Mouse (Mus musculus) stomach, embryonic 16.5 days (tissue): Measurements from ENCODE around the gene Abcb10. TPM values are rescaled to one million over a fixed set of nuclear protein-coding genes. Genes with fewer than 3 reads are reported as not detected.

ENCODE experiments used
- ATAC-seq: fragments of 200-750 bp; cut with Nextera tagmentation; 2 replicates; pipeline ENCODE4 v1.8.0; 2017; ENCODE audit warnings: moderate number of reproducible peaks, moderate TSS enrichment; ENCODE audit not compliant: insufficient read depth, low FRiP score
- H3K27ac ChIP-seq: fragments of 300-500 bp; sonication (generic); 2 replicates; pipeline ENCODE4 v1.5.1; 2014; ENCODE audit warnings: low read length
- H3K27me3 ChIP-seq: fragments of 300-500 bp; sonication (generic); 2 replicates; pipeline ENCODE4 v1.6.1; 2014; ENCODE audit warnings: low read length, control low read depth, mixed read lengths; ENCODE audit not compliant: control insufficient read depth, insufficient read depth
- H3K36me3 ChIP-seq: fragments of 300-500 bp; sonication (generic); 2 replicates; pipeline ENCODE4 v1.6.1; 2014; ENCODE audit warnings: low read length; ENCODE audit not compliant: control insufficient read depth, insufficient read depth
- H3K4me1 ChIP-seq: fragments of 300-500 bp; sonication (generic); 2 replicates; pipeline ENCODE4 v1.6.1; 2014; ENCODE audit warnings: low read length, control low read depth, mixed read lengths; ENCODE audit not compliant: control insufficient read depth, insufficient read depth
- H3K4me2 ChIP-seq: fragments of 300-500 bp; sonication (generic); 2 replicates; pipeline ENCODE4 v1.6.1; 2014; ENCODE audit warnings: low read depth, low read length, mixed read lengths
- H3K4me3 ChIP-seq: fragments of 300-500 bp; sonication (generic); replicated peaks from 2 replicates; pipeline ENCODE4 v1.5.1; 2014; ENCODE audit warnings: mild to moderate bottlenecking, low read length
- H3K9ac ChIP-seq: fragments of 300-500 bp; sonication (generic); 2 replicates; pipeline ENCODE4 v1.6.1; 2014; ENCODE audit warnings: low read length
- H3K9me3 ChIP-seq: fragments of 300-500 bp; sonication (generic); replicated peaks from 2 replicates; pipeline ENCODE4 v1.6.1; 2016; ENCODE audit warnings: low read length, control low read depth; ENCODE audit not compliant: control insufficient read depth
- WGBS: fragments of 180-500 bp; shearing (Covaris S2); extraction: QIAGEN DNeasy Blood & Tissue Kit; methylation state at CpG from one replicate; pipeline ENCODE4 v1.1.7; 2014; 5-methylcytosine and 5-hydroxymethylcytosine counted together
- polyA plus RNA-seq: library from polyadenylated mRNA; unstranded; fragments of >200 nt; fragmentation: Nextera tagmentation; extraction: Ambion mirVana; gene quantifications from 2 replicates; pipeline ENCODE4 v1.2.1, GENCODE M21; 2015

The Abcb10 gene
- polyA plus RNA-seq, 1 experiment from 2014 or later, result 25.0 TPM

DNA sequence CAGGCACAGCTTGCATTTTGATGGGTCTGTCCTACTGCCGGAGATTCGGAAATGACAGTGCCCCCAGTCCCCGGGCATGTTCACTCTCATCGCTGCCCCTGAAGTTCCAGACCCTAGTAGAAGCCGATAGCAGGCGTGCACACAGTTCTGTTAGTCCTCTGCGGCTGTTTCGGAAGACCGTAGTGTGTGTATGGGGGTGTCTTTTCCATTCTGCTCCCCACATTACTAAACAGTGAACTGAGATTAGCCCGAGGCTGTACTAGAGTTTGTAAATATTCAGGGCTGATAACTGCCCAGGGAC is 33.3 kb downstream of the Abcb10 start:
- Histone ChIP-seq H3K4me1 (peaks cover 6% of the 10 kb centered on the region), H3K36me3 (no peaks in the 10 kb centered on the region)
- ATAC-seq, result peak; percentile 44

DNA sequence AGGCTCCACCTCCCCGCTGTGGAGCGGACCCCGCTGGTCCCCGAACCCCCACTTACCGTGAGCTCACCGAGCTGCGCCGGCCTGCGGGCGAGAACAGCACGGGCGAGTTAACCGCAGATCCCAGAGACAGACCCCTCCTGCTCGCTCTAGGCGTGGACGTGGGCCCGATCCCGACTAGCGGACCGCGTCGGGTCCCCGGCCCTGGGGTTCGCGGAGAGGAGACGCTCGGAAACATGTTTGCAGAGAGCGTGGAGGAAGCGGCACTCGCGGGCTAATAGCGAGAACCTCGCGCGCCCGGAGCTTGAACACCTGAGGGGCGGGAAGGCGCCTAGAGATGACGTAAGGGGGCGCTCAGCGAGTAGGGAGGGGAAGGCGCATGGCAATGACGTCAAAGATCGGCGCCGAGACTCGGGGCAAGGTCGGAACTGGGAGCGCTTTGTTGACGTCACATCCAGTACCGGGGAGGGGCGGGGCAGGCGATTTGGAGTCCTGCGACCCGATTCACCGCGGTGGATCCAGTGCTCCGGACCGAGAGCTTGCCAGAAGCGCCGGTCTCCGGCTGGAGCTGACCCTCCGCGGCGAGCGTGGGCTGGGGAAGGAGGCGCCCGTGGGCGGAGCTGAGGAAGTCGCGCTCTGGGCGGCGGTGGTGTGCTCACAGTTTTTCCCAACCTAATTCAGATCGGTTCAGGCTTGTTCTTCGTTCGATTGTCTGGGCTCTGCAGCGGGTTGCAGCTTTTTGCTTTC is 33.8 kb downstream of the Abcb10 start, which contains the start of gene Nup133:
Nup133 (minus strand) TSS at position 324 of the 744 bp plus-strand sequence.
- peak within 1 kb of the TSS; percentile 94 for H3K27ac ChIP-seq
- peak within 1 kb of the TSS; percentile 87 for H3K4me2 ChIP-seq
- no peaks in the 10 kb centered on the region for H3K9me3 ChIP-seq
- peaks cover 6% of the 10 kb centered on the region for H3K4me1 ChIP-seq
- no peaks in the 10 kb centered on the region; the same call in 1 of the 2 replicates for H3K36me3 ChIP-seq
- no peaks in the 10 kb centered on the region for H3K27me3 ChIP-seq
- peak within 1 kb of the TSS; percentile 93 for H3K9ac ChIP-seq
- under 1% methylated on average over 77 of the region's 77 CpGs for WGBS
- peak; percentile 90 for ATAC-seq
- peak within 1 kb of the TSS; percentile 100 for H3K4me3 ChIP-seq

More for the DNA sequence above, 33.3 kb downstream of the Abcb10 start:
- Histone ChIP-seq H3K27me3 (no peaks in the 10 kb centered on the region), H3K4me3 (peak overlapping the region; percentile 100), H3K27ac (peak overlapping the region; percentile 94), H3K4me2 (peak overlapping the region; percentile 87), H3K9ac (peak overlapping the region; percentile 93), H3K9me3 (no peaks in the 10 kb centered on the region)
- under 1% methylated on average over 10 of the region's 10 CpGs for WGBS

DNA sequence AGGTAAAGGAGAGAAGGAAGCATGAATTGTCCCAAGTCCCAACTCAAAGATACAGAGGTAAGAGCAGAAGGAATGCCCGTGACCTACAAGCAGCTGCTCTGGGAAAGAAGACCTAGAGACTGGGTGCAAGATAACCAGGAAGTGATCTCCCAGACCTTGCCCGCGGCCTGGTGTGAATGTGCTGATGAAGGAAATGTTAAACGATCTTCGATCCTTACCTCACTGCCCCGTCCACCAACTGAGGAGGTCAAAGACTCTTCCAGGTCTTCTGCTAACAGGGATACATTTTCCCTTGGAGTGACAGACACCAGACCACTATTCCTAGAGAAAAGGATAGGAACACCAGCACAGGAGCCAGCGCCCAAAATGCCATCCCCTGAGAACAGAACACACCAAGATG is 53.9 kb downstream of the Abcb10 start:
- H3K4me3 ChIP-seq, result no peak overlapping the region
- 92% methylated on average over 7 of the region's 7 CpGs for WGBS
- peaks cover 23% of the 10 kb centered on the region; the same call in 1 of the 2 replicates for H3K36me3 ChIP-seq
- no peaks in the 10 kb centered on the region for H3K4me1 ChIP-seq
- H3K27ac ChIP-seq, result no peak overlapping the region
- H3K4me2 ChIP-seq, result no peak overlapping the region
- ATAC-seq, result no peak
- H3K27me3 ChIP-seq, result no peaks in the 10 kb centered on the region
- H3K9ac ChIP-seq, result no peak overlapping the region
- no peaks in the 10 kb centered on the region for H3K9me3 ChIP-seq

DNA sequence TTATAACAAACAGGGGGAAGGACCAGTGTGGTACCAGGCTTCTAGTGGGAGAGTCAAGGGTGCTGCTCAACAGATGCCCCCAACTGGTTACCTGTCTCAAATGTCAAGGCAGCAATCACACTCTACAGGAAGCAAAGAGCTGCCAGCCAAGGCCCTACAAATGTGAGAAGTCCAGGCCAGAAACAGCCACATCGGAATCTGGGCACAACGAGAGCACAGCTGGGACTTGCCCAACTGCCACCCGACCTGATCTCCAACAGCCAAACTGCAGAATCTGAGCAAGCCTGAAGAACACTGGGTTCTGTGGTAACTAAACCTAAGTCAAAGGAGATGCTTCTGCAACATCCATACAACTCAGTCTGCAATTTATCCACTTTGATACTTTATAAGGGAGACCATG is 57.3 kb downstream of the Abcb10 start:
- H3K36me3 ChIP-seq, result peaks cover 30% of the 10 kb centered on the region
- H3K9ac ChIP-seq, result no peak overlapping the region
- no peaks in the 10 kb centered on the region for H3K27me3 ChIP-seq
- H3K4me1 ChIP-seq, result no peaks in the 10 kb centered on the region
- no peak overlapping the region for H3K4me2 ChIP-seq
- no peak overlapping the region for H3K27ac ChIP-seq
- 91% methylated on average over 3 of the region's 3 CpGs for WGBS
- H3K9me3 ChIP-seq, result no peaks in the 10 kb centered on the region
- H3K4me3 ChIP-seq, result no peak overlapping the region
- ATAC-seq, result no peak

DNA sequence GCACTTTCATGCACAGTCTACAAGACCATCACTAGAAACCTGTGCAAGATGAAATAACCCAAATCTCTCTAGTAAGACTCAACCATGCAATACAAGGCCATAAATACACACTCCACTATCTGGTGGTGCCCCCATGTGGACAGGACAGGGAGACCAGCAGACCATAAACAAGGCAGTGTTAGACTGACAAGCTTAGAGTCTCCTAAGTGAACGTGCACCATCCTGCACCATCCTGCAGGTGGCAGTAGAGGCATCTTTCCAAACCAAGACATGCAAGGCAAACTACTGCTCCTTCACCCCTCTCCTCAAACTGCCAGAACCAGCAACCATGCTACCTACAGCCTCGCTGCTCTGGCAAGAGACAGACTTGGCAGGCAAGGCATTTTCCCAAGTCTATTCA is 58.2 kb downstream of the Abcb10 start:
- Histone ChIP-seq H3K4me1 (no peaks in the 10 kb centered on the region), H3K27ac (no peak overlapping the region), H3K27me3 (no peaks in the 10 kb centered on the region), H3K4me3 (no peak overlapping the region), H3K9me3 (no peaks in the 10 kb centered on the region), H3K9ac (no peak overlapping the region), H3K36me3 (peaks cover 25% of the 10 kb centered on the region), H3K4me2 (no peak overlapping the region)
- peak; percentile 77 for ATAC-seq
- WGBS, result 7% methylated on average over 2 of the region's 2 CpGs

DNA sequence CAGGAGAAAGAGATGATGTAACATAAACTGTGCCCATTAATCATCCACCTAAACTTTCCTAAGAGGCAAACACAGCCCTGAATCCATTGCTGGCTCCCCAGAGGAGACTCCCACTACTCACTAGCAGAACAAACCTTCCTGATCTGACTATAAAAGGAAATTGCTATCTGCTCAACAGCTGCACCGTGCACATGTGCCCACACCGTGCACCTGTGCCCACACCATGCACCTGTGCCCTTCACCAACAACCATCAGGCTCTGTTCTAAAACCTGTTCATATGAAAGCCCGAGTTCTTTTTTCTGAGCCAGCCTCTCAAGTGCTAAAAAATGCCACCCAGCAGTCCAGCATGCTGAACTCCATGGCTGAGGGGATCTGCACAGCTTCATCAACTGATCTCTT is 68.3 kb downstream of the Abcb10 start:
- ATAC-seq, result no peak
- WGBS, result 92% methylated on average over 3 of the region's 3 CpGs
- H3K9ac ChIP-seq, result no peak overlapping the region
- no peaks in the 10 kb centered on the region; the same call in none of the 2 replicates for H3K36me3 ChIP-seq
- no peak overlapping the region for H3K4me3 ChIP-seq
- H3K27me3 ChIP-seq, result no peaks in the 10 kb centered on the region
- no peak overlapping the region for H3K27ac ChIP-seq
- no peaks in the 10 kb centered on the region for H3K9me3 ChIP-seq
- no peaks in the 10 kb centered on the region for H3K4me1 ChIP-seq
- H3K4me2 ChIP-seq, result no peak overlapping the region

DNA sequence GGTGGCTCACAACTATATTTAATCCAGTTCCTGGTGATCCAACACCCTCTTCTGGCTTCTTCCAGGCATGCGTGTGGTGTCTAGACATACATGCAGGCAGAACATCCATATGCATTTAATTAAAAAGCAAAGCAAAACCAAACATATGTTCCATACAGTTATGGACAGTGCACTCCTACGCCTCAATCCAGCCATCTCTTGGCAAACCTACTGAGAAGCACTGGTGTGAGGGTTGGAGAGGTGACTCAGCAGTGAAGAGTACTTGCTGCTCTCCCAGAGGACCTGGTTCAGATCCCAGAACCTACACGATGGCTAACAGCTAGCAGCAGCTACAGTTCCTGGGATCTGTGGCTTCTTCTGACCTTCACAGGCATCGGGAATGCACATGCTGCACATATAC is 70.7 kb downstream of the Abcb10 start:
- 93% methylated on average over 4 of the region's 4 CpGs for WGBS
- H3K9me3 ChIP-seq, result no peaks in the 10 kb centered on the region
- H3K36me3 ChIP-seq, result no peaks in the 10 kb centered on the region; the same call in none of the 2 replicates
- H3K4me1 ChIP-seq, result no peaks in the 10 kb centered on the region
- no peak overlapping the region for H3K27ac ChIP-seq
- no peak overlapping the region for H3K4me2 ChIP-seq
- no peak for ATAC-seq
- no peak overlapping the region for H3K4me3 ChIP-seq
- no peaks in the 10 kb centered on the region for H3K27me3 ChIP-seq
- H3K9ac ChIP-seq, result no peak overlapping the region

DNA sequence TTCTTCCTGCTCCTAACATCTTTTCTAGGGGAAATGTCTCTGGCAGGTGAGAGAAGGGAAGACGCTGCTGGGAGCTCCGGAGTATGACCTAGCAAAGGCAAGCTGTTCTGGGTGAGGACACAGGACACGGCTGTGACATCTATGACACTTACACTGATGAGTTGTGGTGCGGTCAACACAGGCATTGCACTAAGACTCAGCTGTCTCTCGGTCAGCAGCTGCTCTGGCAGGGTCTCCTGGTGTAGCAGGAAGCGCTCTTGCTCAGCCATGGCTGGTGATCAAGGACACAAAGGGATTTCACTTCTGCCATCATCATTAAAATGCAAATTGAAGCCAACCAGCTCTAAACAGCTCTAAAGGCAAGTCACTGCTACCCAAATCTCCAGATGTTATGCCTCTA is 75.3 kb downstream of the Abcb10 start:
- Histone ChIP-seq H3K27ac (no peak overlapping the region), H3K36me3 (peaks cover 11% of the 10 kb centered on the region), H3K9ac (no peak overlapping the region), H3K27me3 (no peaks in the 10 kb centered on the region), H3K4me2 (no peak overlapping the region), H3K9me3 (no peaks in the 10 kb centered on the region), H3K4me3 (no peak overlapping the region), H3K4me1 (no peaks in the 10 kb centered on the region)
- ATAC-seq, result no peak
- WGBS, result 95% methylated on average over 6 of the region's 6 CpGs

DNA sequence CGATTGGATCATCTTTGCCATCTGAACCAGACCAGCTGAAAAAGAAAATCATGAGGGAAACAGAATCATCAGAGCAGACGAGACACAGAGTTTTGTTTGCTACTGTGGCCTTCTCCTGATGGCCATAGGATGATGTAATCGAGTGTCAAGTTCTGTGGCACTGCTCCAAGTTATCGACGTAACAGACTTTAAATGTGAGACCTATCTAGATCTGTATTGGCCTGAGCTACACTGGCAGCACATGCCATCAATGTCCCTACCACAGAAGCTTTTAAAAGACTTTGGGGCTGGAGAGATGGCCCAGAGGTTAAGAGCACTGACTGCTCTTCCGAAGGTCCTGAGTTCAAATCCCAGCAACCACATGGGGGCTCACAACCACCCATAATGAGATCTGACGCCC is 80.3 kb downstream of the Abcb10 start:
- H3K36me3 ChIP-seq, result peaks cover 17% of the 10 kb centered on the region
- no peak overlapping the region for H3K9ac ChIP-seq
- no peaks in the 10 kb centered on the region for H3K4me1 ChIP-seq
- no peak overlapping the region for H3K27ac ChIP-seq
- no peak overlapping the region for H3K4me2 ChIP-seq
- no peak for ATAC-seq
- no peak overlapping the region for H3K4me3 ChIP-seq
- H3K27me3 ChIP-seq, result no peaks in the 10 kb centered on the region
- WGBS, result 83% methylated on average over 7 of the region's 7 CpGs
- no peaks in the 10 kb centered on the region for H3K9me3 ChIP-seq
